Mouse (Mus musculus) heart, adult 2 months (tissue): ENCODE data around the gene Tpo.

Experiments
- CTCF ChIP-seq: fragments of 200-600 bp; IDR thresholded peaks from 2 replicates; pipeline ENCODE4 v1.8.1; 2022; ENCODE audit warnings: antibody characterized with exemption, mild to moderate bottlenecking, moderate library complexity
- POLR2A ChIP-seq: fragments of 200-500 bp; IDR thresholded peaks from 2 replicates; pipeline ENCODE4 v1.6.1; 2011; ENCODE audit warnings: mild to moderate bottlenecking, low read depth, low read length, control low read depth; ENCODE audit not compliant: insufficient read depth

DNA sequence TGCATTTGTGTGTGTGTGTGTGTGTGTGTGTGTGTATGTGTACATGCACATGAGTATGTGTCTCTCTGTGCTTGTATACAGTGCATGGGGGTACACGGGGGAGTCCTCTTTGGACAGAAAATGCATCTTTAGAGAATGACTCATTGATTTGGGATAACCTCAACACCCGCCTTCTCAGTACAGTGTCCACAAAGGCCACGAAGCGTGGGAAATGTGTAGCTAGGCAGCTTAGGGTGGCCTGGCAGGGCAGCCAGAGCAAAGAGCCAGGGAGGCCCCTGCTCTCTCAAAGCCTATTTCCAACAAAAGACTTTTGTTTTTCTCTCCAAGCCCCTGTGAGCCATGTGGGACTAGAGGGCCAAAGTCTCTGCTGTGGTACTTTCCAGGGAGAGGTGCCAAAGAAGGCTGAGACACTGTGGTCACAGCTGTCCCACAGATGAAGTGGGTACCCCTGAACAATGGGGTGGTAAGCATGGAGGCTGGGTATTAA lies 95.8 kb downstream of the Tpo start:
- no peak for TF ChIP-seq POLR2A
- TF ChIP-seq CTCF, result no peak
